Mouse (Mus musculus) megakaryocyte, embryonic 14.5 days (primary cell): ENCODE results near the gene Cyp4f15. TPM values are rescaled to one million over a fixed set of nuclear protein-coding genes. Genes with fewer than 3 reads are reported as not detected.
"Not testable (repeated sequence)": the region's sequence is repeated elsewhere in the genome, so short reads cannot be mapped to it uniquely, and the experiment has no call there.

Source experiments
- H3K27me3 ChIP-seq: replicated peaks from 2 replicates; pipeline ENCODE3; 2012; ENCODE audit warnings: inconsistent platforms
- H3K36me3 ChIP-seq: replicated peaks from 2 replicates; pipeline ENCODE3; 2012; ENCODE audit warnings: low read length, inconsistent platforms, mixed read lengths
- H3K4me1 ChIP-seq: 2 replicates; pipeline ENCODE4 v1.6.1; 2012; ENCODE audit warnings: inconsistent platforms
- H3K4me3 ChIP-seq: replicated peaks from 2 replicates; pipeline ENCODE3; 2012; ENCODE audit warnings: moderate library complexity, mild to moderate bottlenecking, inconsistent platforms
- H3K9me3 ChIP-seq: 2 replicates; pipeline ENCODE4 v1.6.1; 2012; ENCODE audit warnings: inconsistent platforms
- FLI1 ChIP-seq: IDR thresholded peaks from 2 replicates; pipeline ENCODE4 v1.6.1; 2012; ENCODE audit warnings: low read length, inconsistent platforms, mixed read lengths
- GATA1 ChIP-seq: IDR thresholded peaks from 3 replicates; pipeline ENCODE4 v1.6.1; 2012; ENCODE audit warnings: mixed read lengths, low read length, inconsistent platforms, borderline replicate concordance
- polyA plus RNA-seq: library from polyadenylated mRNA; stranded (reverse); fragments of >175 nt; gene quantifications from 2 replicates; pipeline ENCODE4 v1.2.3, GENCODE M21; 2012; ENCODE audit warnings: low replicate concordance; ENCODE audit not compliant: insufficient read depth

The Cyp4f15 gene
- polyA plus RNA-seq, 1 experiment, result not detected

DNA sequence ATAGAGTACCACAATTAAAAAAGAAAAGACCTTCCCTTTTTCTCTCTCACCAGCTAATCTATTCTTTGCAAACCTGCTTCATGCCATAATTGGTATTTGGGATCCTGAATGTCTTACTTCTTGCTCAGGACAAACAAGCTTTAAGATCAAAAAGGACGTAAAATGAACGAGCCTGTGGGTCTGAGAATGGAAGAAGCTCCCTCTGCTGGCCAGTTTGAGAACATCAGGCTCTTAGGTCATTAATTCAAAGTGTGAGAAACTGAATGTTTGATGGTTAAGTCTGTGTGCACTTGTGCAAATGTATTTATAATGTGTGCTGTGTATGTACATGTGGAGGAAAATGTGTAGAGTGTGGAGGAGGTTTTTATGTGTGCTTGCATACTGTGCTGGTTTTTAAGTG, 5.0 kb upstream of the Cyp4f15 start:
- H3K36me3 ChIP-seq, result no peaks in the 10 kb centered on the region
- H3K27me3 ChIP-seq, result peaks cover 11% of the 10 kb centered on the region
- TF ChIP-seq FLI1, result no peak
- no peak for TF ChIP-seq GATA1
- peaks cover 8% of the 10 kb centered on the region; the same call in 1 of the 2 replicates for H3K9me3 ChIP-seq
- H3K4me1 ChIP-seq, result peaks cover 10% of the 10 kb centered on the region
- H3K4me3 ChIP-seq, result no peak overlapping the region

- Histone ChIP-seq H3K36me3 (no peaks in the 10 kb centered on the region), H3K9me3 (no peaks in the 10 kb centered on the region), H3K4me3 (no peak overlapping the region), H3K27me3 (peaks cover 12% of the 10 kb centered on the region), H3K4me1 (peaks cover 3% of the 10 kb centered on the region; the same call in 1 of the 2 replicates)
- TF ChIP-seq GATA1, result no peak
- TF ChIP-seq FLI1, result no peak
Measured at GRCm38 (mm10) chr17:32686722-32687121, 1.3 kb downstream of the Cyp4f15 start.

DNA sequence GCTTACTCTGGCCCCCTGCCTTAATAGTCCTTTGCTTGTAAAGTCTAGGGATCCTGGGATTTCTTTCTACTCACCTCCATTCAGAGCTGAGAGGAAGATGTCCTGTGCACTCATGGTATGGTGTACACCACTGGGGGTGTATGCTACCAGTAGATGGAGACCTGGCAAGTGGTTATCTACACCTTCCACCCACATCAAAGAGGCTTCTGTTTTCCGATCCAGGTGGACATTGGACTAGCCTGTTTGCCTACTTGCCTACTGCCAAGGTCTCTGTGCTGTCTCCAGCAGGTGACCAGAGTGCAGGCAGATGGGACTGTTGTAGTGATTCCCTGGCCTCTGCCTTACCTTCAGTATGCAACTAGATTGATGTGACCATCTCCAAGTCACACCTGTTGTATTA, 5.5 kb downstream of the Cyp4f15 start:
- H3K4me3 ChIP-seq, result no peak overlapping the region
- H3K27me3 ChIP-seq, result peaks cover 5% of the 10 kb centered on the region
- TF ChIP-seq GATA1 (no peak), FLI1 (no peak)
- no peaks in the 10 kb centered on the region for H3K36me3 ChIP-seq
- peaks cover 24% of the 10 kb centered on the region for H3K9me3 ChIP-seq
- no peaks in the 10 kb centered on the region for H3K4me1 ChIP-seq

- H3K27me3 ChIP-seq, result peaks cover 5% of the 10 kb centered on the region
- H3K4me1 ChIP-seq, result no peaks in the 10 kb centered on the region
- H3K36me3 ChIP-seq, result no peaks in the 10 kb centered on the region
- H3K4me3 ChIP-seq, result peak overlapping the region; percentile 47
- no peak for TF ChIP-seq GATA1
- TF ChIP-seq FLI1, result no peak
- H3K9me3 ChIP-seq, result peaks cover 40% of the 10 kb centered on the region
Measured at GRCm38 (mm10) chr17:32702826-32703225, 17.4 kb downstream of the Cyp4f15 start.

- not testable (repeated sequence) for H3K36me3 ChIP-seq, H3K4me1 ChIP-seq, H3K4me3 ChIP-seq, H3K27me3 ChIP-seq
- peaks cover 23% of the 10 kb centered on the region for H3K9me3 ChIP-seq
Measured at GRCm38 (mm10) chr17:32710541-32710940, 25.1 kb downstream of the Cyp4f15 start.

GRCm38 (mm10) chr17:32722151-32722550, 36.7 kb downstream of the Cyp4f15 start:
- H3K36me3 ChIP-seq, H3K9me3 ChIP-seq, H3K27me3 ChIP-seq, H3K4me1 ChIP-seq, H3K4me3 ChIP-seq: not testable (repeated sequence)

DNA sequence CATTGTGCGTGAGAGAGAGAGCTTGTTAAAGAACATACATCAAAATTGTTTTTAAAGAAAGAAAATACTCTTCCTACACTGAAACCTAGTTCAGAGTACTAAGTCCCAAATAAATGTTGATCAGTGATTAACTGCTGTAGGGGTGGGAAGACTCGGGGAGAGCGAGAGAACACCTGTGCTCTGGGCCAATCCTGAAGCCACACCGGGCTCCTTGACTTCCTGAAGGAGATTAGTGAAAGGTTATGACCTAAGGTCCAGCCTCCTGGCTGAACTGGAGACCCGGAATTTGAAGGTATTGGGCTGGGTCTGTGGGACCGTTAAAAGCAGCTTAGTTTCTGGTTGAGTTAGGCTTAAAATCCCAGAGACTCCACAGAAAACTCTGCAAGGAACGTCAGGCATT, 37.3 kb downstream of the Cyp4f15 start:
- H3K4me1 ChIP-seq, result no peaks in the 10 kb centered on the region
- no peaks in the 10 kb centered on the region for H3K36me3 ChIP-seq
- TF ChIP-seq GATA1 (no peak), FLI1 (no peak)
- H3K4me3 ChIP-seq, result no peak overlapping the region
- H3K27me3 ChIP-seq, result peaks cover 2% of the 10 kb centered on the region
- 0 out of 2 replicates have a peak, but pooled peaks cover 3% of the 10 kb centered on the region for H3K9me3 ChIP-seq

GRCm38 (mm10) chr17:32726360-32726759, 40.9 kb downstream of the Cyp4f15 start:
- H3K27me3 ChIP-seq, H3K36me3 ChIP-seq, H3K4me3 ChIP-seq, H3K9me3 ChIP-seq, H3K4me1 ChIP-seq: not testable (repeated sequence)

DNA sequence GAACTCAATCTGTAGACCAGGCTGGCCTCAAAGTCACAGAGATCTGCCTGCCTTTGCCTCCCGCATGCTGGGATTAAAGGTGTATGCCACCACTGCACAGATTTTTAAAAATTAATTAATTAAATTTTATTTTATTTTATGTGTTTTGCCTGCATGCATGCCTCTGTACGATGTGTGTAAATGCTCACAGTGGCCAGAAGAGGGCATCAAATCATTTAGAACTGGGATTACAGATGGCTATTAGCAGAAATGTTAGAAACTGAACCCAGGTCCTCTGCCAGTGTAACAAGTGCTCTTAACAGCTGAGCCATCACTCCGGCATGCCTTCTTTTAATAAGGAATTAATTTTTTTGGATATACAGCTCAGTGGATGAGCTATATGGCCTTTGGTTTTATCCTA, 43.6 kb downstream of the Cyp4f15 start:
- H3K27me3 ChIP-seq, result peaks cover 1% of the 10 kb centered on the region
- H3K4me3 ChIP-seq, result no peak overlapping the region
- H3K36me3 ChIP-seq, result no peaks in the 10 kb centered on the region
- peaks cover 16% of the 10 kb centered on the region for H3K9me3 ChIP-seq
- TF ChIP-seq GATA1 (no peak), FLI1 (no peak)
- no peaks in the 10 kb centered on the region for H3K4me1 ChIP-seq

DNA sequence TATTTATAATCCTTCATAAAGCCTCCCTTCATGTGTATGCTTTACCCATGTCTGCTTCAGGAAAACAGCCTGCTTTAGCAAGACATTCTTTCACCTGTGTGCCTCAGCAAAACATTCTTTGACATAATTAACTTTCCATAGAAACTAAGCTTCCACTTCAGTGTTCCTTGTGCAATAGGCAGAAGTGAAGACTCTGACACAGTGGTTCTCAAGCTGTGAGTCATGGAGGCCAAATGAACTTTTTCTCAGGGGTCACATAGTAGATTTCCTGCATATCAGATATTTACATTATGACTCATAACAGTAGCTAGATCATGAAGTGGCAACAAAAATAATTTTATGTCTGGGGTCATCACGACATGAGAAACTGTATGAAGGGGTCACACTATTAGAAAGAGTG, 53.0 kb downstream of the Cyp4f15 start:
- Histone ChIP-seq H3K4me1 (no peaks in the 10 kb centered on the region), H3K36me3 (no peaks in the 10 kb centered on the region), H3K9me3 (peaks cover 6% of the 10 kb centered on the region; the same call in 1 of the 2 replicates), H3K4me3 (no peak overlapping the region), H3K27me3 (no peaks in the 10 kb centered on the region)
- TF ChIP-seq FLI1 (no peak), GATA1 (no peak)

GRCm38 (mm10) chr17:32741057-32741456, 55.6 kb downstream of the Cyp4f15 start:
- TF ChIP-seq GATA1 (no peak), FLI1 (no peak)
- Histone ChIP-seq H3K4me3 (no peak overlapping the region), H3K27me3 (no peaks in the 10 kb centered on the region), H3K4me1 (no peaks in the 10 kb centered on the region), H3K9me3 (0 out of 2 replicates have a peak, but pooled peaks cover 3% of the 10 kb centered on the region), H3K36me3 (no peaks in the 10 kb centered on the region)

DNA sequence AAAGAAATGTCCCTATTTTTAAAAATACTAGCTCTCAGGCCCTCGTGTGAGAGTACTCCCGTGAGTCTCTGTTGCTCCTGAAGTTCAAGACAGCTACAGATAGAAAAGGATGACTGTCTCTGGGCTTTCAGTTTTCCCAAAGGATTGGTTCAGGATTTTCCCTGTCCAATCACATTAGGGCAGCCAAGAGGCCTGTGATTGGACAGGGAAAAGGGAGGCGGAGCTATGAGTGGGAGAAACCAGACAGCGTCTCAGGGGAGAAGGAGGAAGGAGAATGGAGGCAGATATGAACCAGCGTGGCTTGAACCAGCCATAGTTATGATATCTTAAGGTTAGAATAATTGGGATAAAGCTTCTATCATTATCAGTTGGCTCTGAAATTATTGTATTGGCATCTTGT, 65.2 kb downstream of the Cyp4f15 start:
- Histone ChIP-seq H3K36me3 (no peaks in the 10 kb centered on the region), H3K27me3 (peaks cover 6% of the 10 kb centered on the region), H3K4me1 (0 out of 2 replicates have a peak, but pooled peaks cover 3% of the 10 kb centered on the region), H3K9me3 (no peaks in the 10 kb centered on the region), H3K4me3 (no peak overlapping the region)
- TF ChIP-seq FLI1 (no peak), GATA1 (no peak)

Other genes with a start within 250 kb of the Cyp4f15 start
- gene Cyp4f39, start 232.9 kb upstream of the Cyp4f15 start, polyA plus RNA-seq, result not detected in 2 replicates
- 0.67 TPM in 1 of 2 replicates, not detected in the other for gene Cyp4f17, start 179.6 kb upstream of the Cyp4f15 start, polyA plus RNA-seq
- 2.1 and 5.3 TPM in 2 replicates for gene Cyp4f16, start 149.1 kb upstream of the Cyp4f15 start, polyA plus RNA-seq
- 0.15 TPM in 1 of 2 replicates, not detected in the other for gene Cyp4f37, start 64.3 kb upstream of the Cyp4f15 start, polyA plus RNA-seq
- 0.74 and 22.2 TPM in 2 replicates for gene Cyp4f40, start 26.7 kb upstream of the Cyp4f15 start, polyA plus RNA-seq
- 0.16 TPM in 1 of 2 replicates, not detected in the other for gene Zfp871, start 102.7 kb downstream of the Cyp4f15 start, polyA plus RNA-seq
- not detected in 2 replicates for gene Zfp811, start 124.3 kb downstream of the Cyp4f15 start, polyA plus RNA-seq
- gene Zfp799, start 144.6 kb downstream of the Cyp4f15 start, polyA plus RNA-seq, result 0.11 TPM in 1 of 2 replicates, not detected in the other
- gene Zfp870, start 206.0 kb downstream of the Cyp4f15 start, polyA plus RNA-seq, result not detected in 2 replicates
- not detected in 2 replicates for gene Cyp4f14, start 231.7 kb downstream of the Cyp4f15 start, polyA plus RNA-seq